Mouse (Mus musculus): ENCODE data around the gene Nutf2.

DNA sequence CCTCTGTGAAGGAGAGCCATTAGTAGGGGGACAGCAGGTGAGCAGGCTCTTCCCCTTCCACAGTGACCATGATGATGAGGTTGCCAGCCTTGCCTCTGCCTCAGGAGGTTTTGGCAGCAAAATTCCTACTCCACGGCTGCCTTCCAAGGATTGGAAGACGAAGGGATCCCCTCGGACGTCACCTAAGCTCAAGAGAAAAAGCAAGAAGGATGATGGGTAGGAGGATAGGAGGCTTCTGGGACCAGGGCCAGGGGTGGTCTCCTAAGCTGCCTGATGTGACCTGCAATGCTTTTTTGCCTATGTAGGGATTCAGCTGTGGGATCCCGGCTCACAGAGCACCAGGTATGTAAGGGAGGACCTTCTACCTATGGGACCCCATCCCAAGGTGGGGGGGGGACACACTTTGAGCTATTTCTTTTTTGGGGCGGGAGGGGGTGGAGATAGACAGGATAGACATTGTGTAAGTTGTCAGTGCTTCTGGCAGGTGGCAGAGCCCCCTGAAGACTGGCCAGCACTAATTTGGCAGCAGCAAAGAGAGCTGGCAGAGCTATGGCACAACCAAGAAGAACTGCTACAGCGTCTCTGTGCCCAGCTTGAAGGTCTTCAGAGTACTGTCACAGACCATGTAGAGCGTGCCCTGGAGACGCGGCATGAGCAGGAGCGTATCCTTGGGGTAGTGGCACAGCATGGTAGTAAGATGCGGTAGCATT, 29.5 kb downstream of the Nutf2 start:
- TF ChIP-seq TAL1 (IDR thresholded peaks at IDR 0.05; ENCODE audit: low read length), result no peak
- no peak for TF ChIP-seq GATA1 (IDR thresholded peaks at IDR 0.05; ENCODE audit: low read length)

All from erythroblast, embryonic 14.5 days (primary cell).